Mouse (Mus musculus): Measurements from ENCODE around the gene Cntn4. TPM values are rescaled to one million over a fixed set of nuclear protein-coding genes. Genes with fewer than 3 reads are reported as not detected.

Cntn4 gene
- total RNA-seq, 2 experiments from 2014 or later, result not detected

DNA sequence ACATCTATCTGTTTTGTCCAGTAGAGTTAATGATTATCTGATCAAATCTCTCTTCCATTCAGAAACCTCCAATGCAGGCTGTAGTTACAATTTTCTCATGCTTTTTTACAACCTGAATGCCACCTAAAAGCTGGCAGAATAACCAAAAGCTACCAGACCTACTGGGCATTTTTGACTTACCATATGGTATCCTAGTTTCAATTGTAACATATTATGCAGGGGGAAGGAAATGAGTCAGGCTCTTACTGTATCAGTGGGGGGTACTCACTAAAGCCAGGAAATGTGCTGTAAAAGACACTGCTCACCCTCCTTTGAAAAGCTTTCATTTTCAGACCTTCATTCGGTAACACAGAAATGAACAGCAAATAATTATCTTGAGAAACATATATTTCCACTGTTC is 763.3 kb downstream of the Cntn4 start:
- ATAC-seq (replicated peaks; ENCODE audit: low FRiP score, poor library complexity, severe bottlenecking), result no peak

DNA sequence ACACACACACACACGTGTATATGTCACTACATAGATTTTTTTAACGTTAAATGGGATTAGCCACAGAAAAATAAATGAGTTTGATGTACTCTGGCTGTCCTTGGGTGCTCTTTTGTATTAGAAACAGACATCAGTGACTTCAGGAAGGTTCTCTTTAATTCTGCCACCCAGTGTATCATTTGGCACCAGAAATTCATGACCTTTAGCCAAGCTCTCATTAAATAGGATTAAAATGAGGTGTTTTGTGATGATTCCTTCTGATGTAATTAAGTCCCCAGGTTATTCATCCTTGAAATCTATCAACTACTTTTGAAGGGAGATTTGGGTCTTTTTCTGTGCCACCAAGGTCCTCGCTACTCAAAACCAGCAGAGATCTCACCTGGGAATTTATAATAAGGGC is 763.8 kb downstream of the Cntn4 start:
- ATAC-seq (replicated peaks; ENCODE audit: low FRiP score, poor library complexity, severe bottlenecking), result no peak

DNA sequence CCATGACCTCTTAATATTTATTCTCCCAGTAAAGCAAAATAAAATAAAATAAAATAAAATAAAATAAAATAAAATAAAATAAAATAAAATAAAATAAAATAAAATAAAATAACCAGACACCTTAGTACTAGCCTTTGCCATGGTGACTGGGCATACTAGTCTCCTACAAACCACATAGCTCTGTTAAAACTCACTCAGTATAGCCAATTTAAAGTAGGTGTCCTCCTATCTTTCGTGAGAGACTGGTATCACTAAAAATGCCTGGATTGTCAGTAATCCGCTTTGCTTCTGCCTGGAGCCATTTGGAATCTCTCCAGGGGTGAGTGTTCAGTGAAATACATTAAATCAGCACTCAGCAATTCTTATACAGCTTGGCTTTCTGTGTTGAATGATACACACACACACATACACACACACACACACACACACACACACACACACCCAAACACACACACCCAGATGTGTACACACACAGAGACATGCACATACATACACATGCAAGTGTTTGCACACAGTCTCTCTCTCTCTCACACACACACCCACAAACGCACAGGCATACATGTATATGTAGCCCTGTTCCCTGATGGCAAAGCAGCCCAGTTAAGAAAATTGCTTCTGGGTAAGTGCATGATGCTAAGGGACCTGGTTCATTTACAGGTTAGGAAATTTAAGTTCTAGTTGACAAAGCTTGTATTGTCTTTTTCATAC is 776.8 kb downstream of the Cntn4 start:
- no peak for ATAC-seq (replicated peaks; ENCODE audit: low FRiP score, poor library complexity, severe bottlenecking)

DNA sequence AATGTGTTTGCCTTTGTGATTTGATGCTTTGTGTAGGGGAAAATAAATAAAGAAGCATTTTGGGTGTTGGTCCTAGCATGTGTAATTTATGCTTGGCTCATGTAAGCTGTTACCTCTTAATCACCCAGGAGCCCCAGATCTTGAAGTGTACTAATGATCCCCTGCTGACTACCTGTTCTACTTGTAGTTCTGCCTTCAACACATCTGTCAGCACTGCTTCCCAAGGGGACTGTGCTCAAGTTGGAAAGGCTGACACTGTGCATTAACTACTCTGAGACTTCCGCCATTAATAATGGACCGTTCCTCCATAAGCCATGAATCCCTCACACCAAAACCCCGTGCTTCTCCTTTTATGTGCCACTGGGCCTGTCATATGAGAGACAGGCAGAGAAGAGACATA is 778.2 kb downstream of the Cntn4 start:
- ATAC-seq (replicated peaks; ENCODE audit: low FRiP score, poor library complexity, severe bottlenecking), result no peak

DNA sequence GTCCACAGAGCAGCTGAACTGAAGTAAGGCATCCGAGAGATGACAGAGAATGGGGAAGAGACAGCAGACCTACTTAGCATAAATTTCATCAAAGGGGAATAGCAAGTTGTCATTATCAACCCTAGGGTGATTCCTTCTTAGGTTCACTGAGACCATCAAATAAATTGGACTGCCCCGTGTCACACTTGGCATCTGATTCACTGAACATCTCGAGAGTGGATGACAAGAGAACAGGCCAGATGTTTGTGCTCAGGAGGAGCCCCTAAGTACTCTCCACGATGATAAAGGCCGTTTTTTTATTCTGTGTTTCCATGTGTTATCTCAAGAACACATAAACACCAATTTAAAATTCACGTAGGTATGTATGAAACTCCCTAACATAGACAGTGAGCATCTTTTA is 780.7 kb downstream of the Cntn4 start:
- no peak for ATAC-seq (replicated peaks; ENCODE audit: low FRiP score, poor library complexity, severe bottlenecking)

DNA sequence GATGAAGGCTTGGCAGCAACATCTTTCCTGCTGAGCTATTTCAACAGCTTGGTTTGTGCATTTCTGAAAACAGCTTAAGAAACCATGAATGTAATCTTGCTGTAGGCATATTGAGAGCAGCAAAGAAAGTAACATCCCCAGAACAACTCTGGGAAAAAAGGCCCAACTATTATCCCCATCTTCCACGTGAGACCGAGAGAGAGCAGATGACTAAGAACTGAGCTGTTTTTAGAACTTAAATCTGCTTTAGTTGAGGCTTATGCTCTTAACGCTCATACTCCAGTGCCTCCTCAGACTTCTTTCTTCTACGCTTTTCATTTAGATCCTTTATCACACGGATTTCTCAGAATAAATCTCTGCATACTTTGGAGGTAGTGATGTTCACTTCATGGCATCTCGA is 784.9 kb downstream of the Cntn4 start:
- ATAC-seq (replicated peaks; ENCODE audit: low FRiP score, poor library complexity, severe bottlenecking), result no peak

DNA sequence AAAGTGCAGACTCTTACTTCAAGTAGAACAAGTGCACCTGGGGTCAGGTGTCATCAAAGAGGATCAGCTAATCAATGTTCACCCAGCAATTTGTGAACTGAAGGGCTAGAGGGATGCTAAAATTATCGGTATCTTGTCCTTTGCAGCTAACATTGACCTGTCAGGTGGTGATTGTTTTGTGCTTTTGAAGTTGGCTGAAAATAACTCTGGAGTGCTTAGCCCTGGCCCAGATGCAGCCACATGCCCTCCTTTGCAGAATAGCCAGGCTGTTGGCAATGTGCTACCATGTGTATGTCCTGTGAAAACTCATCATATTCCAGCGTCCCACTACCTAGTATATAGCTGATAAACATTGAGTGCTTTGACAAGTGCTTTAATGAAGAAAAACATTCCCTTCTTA is 786.4 kb downstream of the Cntn4 start:
- no peak for ATAC-seq (replicated peaks; ENCODE audit: low FRiP score, poor library complexity, severe bottlenecking)

DNA sequence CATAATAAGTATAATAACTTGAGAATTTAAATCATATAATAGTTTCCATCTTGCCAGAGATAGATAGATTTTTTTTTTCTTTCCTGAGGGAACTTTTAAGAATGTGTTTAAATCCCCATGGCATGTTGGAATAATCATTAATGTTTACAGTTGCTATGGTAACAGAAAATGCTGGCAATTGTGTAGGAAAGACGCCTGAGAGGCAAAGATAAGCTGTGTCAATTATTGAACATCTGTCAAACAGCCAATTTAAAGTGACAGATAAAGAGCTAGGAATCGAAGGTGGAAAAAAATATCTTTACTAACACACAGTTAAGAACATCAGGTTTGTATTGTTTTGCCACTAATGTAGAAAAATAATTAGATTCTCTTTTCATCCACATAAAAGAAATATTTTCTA is 788.3 kb downstream of the Cntn4 start:
- no peak for ATAC-seq (replicated peaks; ENCODE audit: low FRiP score, poor library complexity, severe bottlenecking)

DNA sequence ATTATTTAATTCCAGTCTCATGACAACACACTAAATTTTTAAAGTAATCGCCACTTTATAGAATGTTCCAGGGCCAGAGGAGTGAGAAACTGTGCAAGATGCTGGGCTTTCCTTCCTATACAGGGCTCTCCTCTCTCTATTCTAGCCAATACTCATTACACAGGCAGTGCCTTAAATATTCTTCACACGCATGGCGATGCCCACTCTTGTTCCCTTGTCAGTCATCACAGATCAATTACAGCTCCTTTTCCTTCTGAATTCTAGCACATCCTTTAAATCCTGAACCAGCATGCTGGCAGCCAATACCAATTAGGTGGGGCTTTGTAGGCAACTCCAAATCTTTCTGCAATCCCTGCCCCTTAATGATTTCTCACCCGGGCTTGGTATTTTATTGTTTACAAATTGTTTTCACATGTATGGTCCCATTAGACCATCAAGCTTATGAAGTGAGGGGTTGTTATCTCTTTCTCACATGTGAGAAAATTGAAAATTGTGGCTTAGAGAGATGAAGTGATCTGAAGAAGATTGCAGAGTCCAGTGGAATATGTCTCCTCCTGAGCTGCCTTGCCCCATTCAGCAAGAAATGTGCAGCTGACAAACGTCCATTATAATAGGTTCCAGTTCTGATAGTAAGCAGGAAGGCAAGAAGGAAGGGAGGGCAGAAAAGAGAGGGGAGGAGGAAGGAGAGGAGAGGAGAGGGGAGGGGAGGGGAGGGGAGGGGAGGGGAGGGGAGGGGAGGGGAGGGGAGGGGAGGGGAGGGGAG is 789.0 kb downstream of the Cntn4 start:
- no peak for ATAC-seq (replicated peaks; ENCODE audit: low FRiP score, poor library complexity, severe bottlenecking)

DNA sequence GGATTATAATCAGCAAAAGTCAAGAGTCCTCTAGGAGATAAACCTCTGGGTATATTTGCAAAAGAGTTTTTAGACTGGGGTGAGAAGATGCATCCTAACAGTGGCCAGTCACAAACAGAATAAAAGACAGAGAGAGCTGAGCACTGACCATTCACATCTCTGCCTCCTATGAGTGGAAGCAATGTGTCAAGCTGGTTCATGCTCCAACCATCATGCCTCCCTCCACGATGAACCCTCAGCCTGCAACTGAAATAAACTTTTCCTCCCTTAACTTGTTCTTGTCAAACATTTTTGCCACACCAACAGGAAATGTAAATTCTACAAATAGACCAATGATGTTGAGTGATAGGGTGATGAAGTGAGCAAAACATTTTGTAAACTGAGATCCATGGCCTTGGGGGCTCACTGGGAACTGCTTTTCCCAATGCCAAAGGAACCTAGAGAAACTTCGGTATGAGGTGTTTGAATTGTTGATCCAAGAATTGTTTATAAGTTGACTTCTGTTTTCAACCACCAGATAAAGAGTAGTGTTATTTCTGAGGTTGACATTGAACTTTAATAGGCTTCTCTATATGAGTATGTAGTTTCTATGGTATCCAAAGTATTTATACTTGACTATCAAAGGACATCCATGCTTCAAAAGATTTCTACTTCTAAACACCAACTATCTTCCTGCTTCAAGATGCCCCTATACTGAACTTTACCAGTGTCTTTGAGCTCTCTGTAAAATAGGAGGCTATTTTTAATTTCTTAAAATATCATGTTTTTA is 794.6 kb downstream of the Cntn4 start:
- ATAC-seq (replicated peaks; ENCODE audit: low FRiP score, poor library complexity, severe bottlenecking), result no peak

DNA sequence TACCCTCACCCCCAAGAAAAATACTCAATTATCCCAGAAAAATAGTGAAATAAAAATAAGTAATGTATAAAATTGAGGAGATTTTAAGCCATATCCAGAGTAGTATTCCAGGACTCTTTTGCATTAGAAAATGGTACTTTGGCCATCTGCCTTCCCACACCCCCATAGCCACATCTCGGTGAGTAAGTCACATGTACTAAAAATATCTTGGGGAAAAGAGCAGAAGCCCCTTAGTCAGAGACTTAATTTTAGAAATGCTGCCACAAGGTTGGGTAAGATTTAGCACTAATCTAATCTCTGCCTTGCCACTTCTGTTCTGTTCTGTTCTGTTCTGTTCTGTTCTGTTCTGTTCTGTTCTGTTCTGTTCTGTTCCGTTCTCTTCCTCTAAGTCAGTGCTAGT is 796.4 kb downstream of the Cntn4 start:
- no peak for ATAC-seq (replicated peaks; ENCODE audit: low FRiP score, poor library complexity, severe bottlenecking)

DNA sequence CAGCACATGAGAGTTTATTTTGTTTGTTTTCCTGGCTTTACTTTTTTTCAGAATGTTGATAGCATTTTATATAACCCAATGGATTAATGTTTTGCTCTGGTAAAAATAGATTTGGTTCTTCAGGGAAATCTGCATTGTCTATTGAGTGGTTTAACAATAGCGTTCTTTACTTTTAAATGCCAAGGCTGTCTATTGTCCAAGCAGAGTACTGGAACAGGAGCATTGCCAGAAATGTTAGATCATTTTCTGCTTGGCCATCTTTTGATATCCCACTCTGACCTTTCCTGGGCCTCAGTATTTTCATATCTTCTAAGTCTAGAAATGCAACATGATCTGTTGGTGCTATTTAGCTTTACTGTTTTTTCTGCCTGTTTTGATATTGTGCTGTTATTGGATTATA is 804.1 kb downstream of the Cntn4 start:
- ATAC-seq (replicated peaks; ENCODE audit: low FRiP score, poor library complexity, severe bottlenecking), result no peak

DNA sequence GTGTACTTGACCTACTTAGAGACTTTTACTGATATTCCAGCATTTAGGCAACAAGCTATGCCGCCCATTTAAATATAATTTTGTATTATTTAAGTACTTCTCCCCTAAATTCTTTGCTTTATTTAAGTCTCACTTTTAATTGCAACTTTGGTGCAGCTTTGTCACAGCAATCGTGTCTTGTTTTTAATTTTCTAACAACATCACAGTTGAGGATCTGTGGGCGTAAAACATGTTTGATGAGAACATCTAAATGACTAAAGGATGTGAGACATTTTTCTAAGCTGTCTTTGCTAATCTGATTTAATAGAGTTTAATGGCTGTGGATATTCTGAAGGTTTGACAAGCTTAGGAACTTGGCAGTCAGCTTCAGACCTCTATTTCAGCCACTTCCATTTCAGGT is 818.8 kb downstream of the Cntn4 start:
- no peak for ATAC-seq (replicated peaks; ENCODE audit: low FRiP score, poor library complexity, severe bottlenecking)

DNA sequence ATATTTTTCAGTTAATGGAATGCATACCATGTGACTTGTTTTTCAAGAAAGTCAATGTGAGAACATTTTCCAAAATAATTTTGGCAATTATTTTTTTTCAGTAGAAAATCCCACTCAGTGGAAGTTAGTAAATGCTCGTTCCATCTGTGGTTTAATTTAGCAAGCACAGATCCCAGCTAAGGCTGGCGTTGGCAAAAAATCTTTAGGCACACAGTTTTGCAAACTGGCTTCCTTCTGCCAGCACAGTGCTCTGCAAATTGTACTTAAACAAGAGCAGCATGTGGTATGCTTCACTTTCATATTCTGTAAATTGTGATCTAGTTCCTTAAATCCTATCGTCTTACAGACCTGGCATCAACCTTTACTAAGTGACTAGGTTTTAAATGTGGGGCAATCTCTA is 821.7 kb downstream of the Cntn4 start:
- no peak for ATAC-seq (replicated peaks; ENCODE audit: low FRiP score, poor library complexity, severe bottlenecking)

DNA sequence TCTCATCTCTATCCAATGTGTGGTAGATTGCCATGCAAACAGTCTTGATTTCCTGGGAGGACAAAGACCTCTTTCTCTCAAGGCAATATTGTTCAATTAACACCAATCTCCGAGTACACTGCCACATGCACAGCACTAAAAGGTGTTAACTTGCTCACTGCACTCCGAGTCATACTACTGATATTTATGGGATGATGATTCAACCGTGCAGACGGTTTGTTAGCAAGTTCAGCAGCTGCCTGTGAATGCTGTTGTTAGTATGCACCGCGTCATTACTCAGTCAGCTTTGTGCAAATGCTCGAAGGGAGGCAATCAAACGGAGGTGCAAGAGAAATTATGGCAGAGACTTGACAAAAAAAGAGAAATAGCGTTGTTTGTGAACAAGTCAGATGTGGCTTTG is 826.5 kb downstream of the Cntn4 start:
- no peak for ATAC-seq (replicated peaks; ENCODE audit: low FRiP score, poor library complexity, severe bottlenecking)

DNA sequence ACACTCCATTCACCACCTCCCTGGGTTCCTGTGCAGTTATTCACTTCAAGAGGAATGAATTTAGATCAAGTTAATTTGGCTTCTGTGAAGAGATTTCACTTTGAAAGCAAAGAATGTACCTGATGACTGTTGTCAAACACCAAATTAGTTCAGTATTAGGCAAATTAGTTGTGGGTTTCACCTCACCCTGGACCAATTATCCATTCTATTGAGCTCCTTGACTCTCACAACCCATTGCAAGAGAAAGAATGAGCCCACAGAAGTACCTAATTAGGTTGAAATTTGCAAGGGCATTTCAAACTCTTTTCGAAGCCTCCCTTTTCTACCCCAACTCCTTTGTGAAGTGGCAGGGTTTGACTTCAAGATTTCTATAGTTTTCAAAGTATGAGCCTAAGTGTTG is 842.9 kb downstream of the Cntn4 start:
- ATAC-seq (replicated peaks; ENCODE audit: low FRiP score, poor library complexity, severe bottlenecking), result no peak

DNA sequence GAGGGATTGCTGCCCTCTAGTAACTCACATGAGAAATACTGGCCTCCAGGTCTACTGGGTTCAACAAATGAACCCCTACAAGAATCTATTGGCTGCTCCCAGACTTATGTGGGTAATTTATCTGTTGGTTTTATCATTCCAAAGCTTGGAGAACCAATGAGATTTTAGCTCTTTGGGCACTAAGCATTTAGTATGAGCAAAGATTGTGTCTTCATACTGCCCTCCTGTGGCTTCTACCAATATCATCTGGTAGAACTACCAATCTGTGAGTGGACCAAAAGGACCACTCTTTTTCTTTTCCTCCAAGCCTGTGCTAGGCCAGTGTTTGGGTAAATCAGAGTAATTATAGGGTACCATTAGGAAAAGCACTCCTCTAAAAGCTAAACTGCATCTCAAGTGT is 866.0 kb downstream of the Cntn4 start:
- no peak for ATAC-seq (replicated peaks; ENCODE audit: low FRiP score, poor library complexity, severe bottlenecking)

DNA sequence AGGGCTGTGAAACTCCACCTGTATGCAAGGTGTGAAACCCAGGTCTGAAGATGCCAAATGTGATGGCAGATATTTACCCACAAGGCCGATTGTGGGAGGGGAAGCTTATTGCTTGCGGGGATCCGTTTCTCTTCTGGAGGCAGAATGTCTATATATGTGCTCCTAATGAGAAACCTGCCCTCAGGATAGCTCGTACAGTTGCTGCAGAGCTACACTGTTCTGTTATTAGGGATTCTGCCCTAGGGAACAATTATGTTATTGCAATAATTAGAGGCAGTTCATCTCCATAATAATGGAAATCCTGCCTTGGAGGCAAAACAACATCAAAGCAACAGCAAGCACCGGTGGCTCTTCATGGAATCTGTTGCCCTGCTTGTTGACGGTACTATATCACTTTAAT is 884.2 kb downstream of the Cntn4 start:
- no peak for ATAC-seq (replicated peaks; ENCODE audit: low FRiP score, poor library complexity, severe bottlenecking)

DNA sequence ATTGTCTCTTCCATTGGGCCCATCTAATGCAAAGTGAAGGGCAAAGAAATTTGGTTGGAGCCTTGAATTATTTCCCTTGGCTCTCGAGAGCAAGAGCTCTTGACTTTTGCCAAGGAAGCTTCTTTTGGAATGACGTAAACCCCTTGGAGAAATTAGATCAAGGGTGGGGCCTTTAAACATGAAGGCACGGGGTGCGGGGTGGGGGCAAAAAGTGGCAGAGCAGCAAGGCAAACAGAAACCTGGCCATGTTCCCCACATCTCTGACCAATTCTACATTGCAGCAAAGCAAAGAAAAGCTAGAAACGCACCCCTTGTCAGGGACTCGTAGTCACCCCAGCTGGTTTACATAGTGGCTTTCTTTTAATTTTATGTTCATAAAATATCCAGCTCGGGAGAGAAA is 887.9 kb downstream of the Cntn4 start:
- no peak for ATAC-seq (replicated peaks; ENCODE audit: low FRiP score, poor library complexity, severe bottlenecking)

DNA sequence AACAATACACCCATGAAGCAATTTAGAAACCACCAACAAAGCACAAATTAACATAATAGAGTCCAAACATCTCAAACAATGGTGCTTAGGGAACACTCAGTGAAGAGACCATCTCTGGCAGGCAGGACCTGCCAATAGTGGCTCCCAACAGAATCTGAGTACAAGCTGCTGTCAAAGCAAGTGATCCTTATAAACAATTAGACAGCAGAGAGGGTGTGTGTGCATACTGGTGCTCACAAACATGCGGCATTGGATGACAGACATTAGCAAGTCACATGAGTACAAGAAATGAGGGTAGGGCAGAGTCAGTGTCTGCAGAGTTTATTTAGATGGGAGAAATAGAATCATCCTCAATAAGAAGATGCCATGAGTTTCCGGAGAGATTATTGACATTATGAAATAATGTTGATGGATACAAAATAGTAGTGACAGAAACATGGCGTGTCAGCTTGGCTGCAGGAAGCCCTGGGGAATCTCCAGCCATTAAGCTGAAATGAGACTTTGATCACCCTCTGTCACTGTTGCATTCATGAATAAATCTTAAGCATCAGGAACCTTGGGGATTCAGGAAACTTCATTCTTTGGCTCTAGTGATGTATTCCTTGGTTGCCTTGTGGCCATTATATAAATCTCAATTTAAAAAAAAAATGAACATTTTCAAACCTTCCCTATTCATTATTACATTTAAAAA is 888.5 kb downstream of the Cntn4 start:
- no peak for ATAC-seq (replicated peaks; ENCODE audit: low FRiP score, poor library complexity, severe bottlenecking)
